Mouse (Mus musculus): ENCODE measurements around the gene Tctn1. TPM values are rescaled to one million over a fixed set of nuclear protein-coding genes. Genes with fewer than 3 reads are reported as not detected.
A peak's percentile ranks its signal among the peaks of the same experiment; 100 is the strongest.
"Not testable (repeated sequence)": the region's sequence is repeated elsewhere in the genome, so short reads cannot be mapped to it uniquely, and the experiment has no call there.

The Tctn1 gene
- total RNA-seq, 2 experiments from 2014 or later = 16.4 to 17.8 TPM

DNA sequence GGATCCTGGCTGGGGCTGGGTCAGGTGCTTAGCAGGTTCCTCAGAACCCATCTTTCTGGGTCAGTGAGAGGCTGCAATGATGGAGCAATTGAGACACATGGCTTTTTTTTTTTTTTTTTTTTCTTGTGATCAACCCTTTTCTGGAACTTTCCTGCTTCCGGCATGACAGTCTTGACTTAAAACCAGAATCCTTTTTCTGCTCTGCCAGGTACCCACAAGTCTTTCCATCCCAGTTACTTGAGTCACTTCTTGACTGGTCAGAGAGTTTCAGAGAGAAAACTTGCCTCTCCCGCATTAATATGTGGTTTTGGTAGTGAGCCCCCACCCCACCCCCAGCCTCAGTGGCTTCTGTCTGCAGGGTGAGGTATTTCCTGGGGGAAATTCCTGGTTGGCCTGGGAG, 40.0 kb downstream of the Tctn1 start:
- intact Hi-C loops (cut with DNase I) = no loop called here
- DNase-seq = no peak

DNA sequence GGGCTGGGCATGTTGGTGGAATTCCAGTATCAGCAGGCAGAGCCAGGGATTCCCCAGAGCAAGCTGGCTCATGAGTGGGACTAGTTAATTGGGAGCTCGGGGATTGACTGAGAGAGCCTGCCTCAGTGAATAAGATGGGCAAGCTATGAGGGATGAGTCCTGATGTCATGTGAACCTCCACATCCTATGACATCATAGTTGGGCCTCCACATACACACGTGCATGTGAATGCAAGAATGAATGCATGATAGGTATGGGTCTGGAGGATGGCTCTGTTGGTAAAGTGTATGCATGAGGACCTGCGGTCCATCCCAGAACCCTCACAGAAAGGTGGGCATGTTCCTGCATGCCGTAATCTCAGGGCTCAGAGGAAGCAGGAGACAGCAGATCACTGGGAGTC, 43.2 kb downstream of the Tctn1 start:
- intact Hi-C loops (cut with DNase I) = no loop called here
- no peak for DNase-seq

DNA sequence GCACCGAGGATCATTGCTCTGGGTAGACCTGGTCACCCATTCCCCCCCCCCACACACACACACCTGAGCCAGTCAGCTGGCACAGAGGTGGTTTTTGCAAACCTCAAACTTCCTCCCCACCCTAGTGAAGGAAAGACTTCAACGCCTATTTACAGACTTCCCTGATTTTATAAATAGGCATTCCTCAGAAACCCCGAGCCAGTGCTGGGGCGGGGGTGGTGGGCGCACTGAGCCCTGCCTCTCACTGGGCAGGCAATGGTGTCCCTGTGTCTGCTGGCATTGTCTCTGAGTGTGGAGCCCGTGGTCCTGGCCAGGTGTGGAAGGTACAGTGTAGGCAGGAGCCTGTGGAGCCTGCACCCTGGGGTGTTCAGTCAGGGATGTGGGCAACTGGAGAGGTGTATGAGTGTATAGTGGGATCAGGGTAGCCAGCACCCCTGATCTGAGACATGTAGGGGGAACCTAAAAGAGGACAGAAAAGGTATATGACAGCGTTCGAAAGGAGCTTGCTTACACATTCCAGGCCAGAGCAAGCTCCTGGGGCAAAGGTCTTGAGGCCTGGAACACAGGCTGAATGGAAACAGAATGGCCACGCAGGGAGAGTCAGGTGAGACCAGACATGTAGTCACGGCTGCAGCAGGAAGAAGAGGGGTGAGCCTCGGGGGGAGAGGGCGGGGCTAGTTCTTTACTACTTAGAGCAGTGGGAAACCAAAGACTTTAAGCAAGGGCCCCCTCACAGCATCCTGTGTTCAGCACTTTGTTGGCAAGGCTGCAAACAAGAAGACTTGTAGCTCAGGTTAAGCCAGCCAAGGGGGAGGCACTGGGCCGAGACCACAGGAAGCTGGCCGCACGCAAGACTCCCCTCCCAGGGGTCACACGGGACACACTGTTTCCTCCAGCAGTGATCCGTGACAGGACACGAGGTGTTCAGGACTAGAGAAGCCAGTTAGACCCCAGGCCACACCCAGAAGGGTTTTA, 44.3 kb downstream of the Tctn1 start:
- DNase-seq = no peak
- intact Hi-C loops (cut with DNase I) = no loop called here

DNA sequence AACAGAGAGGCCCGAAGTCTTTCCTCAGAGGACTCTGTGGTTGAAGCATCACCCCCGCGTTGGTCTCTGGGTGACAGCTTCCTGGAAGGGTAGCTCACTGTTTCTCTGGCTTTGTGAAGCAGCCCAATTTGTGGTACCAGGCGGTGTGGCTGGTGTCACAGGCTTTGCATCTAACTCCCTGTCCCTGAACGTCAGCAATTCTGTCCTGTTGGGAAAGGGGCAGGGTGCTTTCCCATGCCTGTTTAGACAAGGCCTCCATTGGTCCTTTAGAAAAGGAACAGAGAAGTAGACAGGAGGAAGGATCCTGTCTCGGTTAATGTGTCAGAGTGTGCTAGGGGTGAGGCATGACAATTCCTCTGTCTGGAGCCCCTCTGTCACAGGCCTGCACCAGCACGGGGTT, 45.3 kb downstream of the Tctn1 start:
- DNase-seq = no peak
- intact Hi-C loops (cut with DNase I) = no loop called here

DNA sequence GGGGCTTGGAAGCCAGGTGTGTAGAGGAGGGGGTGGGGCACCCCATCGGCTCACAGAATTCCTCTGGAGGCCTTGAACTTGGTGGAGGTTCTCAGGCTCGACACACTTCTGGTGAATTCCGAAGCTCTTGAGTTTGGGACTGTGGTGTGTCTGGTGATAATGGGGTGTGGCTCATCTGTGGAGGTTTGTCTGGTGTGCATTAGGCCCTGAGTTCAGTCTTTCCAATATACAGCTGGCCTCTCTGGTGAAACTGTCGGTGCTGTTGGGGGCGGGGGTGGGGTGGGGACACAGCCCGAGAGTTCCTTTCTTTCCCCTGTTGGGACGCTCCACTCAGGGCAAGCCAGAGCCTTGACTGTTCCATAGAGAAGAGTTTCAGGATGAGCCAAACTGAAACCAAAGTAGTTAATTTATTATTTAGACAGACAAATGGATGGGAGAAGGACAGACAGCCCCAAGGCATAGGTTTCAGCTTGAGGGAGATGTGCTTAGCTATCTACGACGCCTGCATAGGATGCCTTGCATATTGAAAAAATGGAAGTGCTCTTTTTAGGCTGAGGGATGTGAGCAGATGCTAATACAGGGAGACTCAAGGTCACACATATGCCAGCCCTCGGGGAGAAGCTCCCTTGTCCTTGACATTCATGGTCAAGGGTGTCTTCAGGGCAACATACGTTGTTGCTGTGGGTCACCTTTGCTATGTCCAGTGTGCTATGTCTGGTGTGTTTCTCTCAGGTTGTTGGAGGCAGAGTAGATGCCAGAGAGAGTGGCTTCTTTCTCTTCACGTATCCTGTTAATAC, 46.0 kb downstream of the Tctn1 start:
- no peak for DNase-seq
- intact Hi-C loops (cut with DNase I) = no loop called here

DNA sequence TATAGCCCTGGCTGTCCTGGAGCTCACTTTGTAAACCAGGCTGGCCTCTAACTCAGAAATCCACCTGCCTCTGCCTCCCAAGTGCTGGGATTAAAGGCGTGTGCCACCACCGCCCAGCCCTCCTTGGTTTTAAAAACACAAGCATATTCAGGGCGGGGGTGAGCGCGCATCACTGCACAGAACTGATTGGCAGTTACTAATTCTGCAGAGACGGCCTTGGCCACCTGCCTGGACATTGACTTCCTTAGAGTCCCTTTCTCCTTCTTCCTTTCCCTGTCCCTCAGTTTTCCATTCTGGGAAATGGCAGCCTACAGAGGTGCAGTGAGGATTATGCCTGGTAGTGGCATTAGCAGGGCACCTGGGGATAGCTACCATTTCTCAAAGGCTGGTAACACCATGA, 46.6 kb downstream of the Tctn1 start:
- DNase-seq = no peak
- intact Hi-C loops (cut with DNase I) = no loop called here

DNA sequence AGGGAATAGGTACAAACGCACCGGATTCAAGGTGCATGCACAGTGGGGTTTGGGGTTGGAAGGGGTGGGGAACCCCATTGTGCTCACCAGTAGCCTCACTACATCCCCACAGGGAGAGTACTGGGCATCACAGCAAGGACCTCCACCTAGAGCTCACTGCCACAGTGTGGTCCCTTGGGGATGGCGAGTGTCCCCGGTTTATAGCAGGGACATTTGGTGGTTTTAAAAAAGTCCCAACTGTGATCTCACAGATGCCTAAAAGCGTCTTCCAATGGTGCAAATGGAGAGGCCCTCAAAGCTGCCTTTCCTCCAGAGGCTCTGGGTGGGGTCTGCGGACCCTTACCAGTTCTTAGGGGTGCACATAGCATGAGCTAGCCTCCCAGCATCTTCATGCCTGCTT, 50.4 kb downstream of the Tctn1 start:
- DNase-seq = no peak
- intact Hi-C loops (cut with DNase I) = no loop called here

DNA sequence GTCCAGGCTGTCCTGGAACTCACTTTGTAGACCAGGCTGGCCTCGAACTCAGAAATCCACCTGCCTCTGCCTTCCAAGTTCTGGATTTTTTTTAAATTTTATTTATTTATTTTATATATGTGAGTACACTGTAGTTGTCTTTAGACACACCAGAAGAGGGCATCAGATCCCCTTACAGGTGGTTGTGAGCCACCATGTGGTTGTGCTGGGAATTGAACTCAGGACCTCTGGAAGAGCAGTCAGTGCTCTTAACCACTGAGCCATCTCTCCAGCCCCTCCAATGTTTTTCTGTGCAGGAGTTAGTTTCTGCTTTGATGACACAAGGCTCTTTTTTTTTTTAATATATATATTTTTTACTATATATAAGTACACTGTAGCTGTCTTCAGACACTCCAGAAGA, 51.4 kb downstream of the Tctn1 start:
- intact Hi-C loops (cut with DNase I); DNase-seq: not testable (repeated sequence)

DNA sequence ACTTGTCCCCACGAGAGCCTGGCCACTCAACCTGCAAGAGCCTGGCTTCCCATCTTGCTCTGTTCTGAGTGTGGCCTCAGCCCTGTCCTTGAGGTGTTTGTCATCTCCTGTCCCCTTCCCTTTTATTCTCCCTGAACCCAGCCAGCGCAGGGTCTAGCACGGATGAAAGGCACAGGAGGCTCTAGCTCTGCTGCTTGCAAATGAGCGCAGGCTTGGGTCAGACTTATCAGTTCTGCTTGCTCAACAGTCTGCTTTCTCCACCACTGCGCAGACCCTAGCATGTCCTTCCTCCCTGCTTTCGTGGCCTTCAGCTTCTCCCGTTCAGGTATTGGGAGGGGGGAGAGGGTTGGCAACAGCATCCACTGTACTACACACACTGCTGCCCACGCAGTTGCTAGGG, 52.1 kb downstream of the Tctn1 start:
- intact Hi-C loops (cut with DNase I) = no loop called here
- DNase-seq = no peak

DNA sequence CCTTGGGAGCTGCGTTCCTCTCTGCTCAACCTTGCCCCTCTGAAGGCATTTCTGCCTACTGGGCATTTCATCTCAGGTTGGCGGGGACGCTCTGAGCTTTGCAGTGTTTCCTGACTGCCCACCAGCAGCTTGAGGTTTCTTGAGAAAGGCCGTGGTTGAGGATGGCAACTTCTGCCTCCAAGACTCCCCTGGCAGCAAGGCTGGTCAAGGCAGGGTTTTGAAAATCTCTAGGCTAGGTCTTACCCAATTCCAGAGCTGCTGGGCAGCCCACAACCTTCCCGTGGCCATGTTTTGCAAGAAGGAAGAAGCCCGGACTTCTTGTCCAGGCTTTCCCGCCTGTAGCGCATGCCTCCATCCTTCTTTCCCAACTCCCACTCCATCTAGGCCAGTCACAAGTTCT, 53.4 kb downstream of the Tctn1 start:
- intact Hi-C loops (cut with DNase I) = no loop called here
- no peak for DNase-seq

DNA sequence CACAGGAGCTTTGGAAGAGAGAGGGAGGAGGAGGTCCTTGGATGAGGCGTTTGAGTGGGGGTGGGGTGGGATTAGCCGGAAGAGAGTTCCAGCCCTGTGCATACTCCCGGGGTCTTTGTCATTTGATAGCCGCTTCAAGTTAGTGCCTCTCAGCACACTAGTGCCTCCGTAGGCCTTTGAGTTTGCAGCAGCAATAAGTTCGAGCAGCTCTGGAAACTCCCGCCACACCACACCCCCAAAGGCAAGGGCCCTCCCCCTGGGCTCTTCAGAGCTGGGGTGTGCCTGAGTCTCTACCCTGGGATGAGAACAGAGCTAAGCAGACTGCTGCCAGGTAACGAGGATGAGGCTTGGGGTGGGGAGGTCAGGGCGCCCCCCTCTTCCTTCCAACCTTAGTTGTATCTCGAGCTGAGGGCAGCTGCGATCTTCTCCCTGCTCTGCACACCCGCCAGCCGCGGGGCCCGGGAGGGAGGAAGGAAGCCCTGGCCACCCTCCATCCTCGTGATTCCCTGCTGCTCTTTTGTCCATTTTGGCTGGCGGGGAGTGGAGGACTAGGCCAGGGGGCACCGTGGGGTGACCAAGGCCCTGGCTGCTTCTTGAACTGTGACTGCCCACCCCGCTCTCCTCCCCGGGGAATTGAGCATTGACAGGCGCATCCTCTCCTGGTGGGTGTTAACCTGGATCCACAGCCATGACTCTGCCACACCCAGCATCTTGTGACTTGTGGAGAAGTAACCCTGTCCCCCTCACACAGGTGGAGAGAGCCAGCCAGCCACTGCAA, 54.5 kb downstream of the Tctn1 start:
- peak; percentile 12 for DNase-seq
- intact Hi-C loops (cut with DNase I) = no loop called here

DNA sequence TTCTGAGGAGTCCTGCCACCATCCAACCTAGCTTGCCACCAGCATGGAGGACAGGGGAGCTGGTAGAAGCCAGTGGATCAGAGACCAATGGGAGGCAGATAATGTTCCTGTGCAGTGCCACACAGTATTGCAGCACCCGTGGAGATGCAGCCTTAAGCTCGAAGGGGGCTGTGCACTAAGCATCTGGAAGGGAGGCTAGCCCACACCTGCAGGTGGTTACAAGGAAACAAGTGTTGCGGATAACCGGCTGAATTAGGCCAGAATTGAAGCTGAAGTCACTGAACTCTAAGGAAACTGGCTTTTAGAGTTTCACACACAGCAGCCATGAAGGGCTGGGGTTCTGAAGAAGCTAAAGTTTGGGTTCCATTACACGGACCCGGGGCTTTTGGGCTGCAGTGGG, 55.4 kb downstream of the Tctn1 start:
- no peak for DNase-seq
- intact Hi-C loops (cut with DNase I) = no loop called here

DNA sequence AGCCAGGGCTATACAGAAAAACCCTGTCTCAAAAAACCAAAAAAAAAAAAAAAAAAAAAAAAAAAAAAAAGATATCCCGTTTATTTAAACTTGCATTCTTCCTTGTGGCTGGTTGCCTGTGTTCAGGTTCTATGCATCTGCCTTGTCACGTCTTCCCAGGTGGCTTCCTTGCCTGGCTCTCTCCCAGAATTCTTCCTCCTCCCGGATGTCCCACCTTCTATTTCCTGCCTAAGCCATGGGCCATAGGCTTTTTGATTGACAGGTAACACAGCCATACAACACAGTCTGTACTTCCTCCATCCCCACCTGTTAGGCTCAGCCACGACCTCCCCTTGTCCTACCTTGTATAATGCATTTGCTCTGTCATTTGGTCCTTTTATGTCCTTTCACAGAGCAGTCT, 57.8 kb downstream of the Tctn1 start, which contains the start of gene Hvcn1:
Gene Hvcn1 (plus strand): TSS at position 330 of the 400 bp plus-strand sequence.
- no peak for DNase-seq
- intact Hi-C loops (cut with DNase I) = no loop called here

DNA sequence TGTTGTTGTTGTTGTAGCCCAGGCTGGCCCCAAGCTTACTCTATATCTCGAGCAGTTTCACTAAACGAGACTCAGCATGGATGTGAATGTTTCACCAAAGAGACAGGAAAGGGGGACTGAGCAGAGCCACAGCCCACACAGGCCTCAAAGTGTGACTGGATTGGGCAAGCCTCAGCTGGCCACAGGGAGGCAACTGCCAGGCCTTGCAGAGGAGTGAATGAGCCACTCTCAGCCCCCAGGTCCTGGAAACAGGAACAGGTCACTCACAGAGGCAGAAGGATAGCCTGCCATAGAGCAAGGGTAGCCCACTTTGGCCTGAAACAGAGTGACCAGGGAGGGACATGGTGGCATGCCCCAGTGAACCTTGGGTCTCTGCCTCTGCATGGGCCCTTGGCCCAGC, 60.1 kb downstream of the Tctn1 start:
- intact Hi-C loops (cut with DNase I) = no loop called here
- no peak for DNase-seq

DNA sequence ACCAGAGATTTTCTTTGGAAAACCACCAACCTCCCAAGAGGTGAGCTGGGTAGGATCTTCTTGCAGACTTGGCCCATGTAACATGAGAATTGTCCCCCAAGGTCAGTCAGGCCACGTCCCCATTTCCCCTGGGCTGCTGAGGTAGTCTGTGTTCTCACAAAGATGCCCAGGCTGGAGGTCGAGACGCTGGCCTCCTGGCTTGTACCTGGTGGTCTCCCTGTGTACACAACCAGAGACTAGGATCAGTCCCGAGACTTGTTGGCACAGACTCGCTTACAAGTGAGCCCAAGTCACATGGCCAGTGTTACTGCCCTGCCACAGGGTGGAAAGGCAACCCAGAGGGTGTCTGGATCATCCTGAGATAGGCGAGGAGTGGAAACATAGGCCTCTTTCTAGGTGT, 62.4 kb downstream of the Tctn1 start:
- intact Hi-C loops (cut with DNase I) = no loop called here
- no peak for DNase-seq

DNA sequence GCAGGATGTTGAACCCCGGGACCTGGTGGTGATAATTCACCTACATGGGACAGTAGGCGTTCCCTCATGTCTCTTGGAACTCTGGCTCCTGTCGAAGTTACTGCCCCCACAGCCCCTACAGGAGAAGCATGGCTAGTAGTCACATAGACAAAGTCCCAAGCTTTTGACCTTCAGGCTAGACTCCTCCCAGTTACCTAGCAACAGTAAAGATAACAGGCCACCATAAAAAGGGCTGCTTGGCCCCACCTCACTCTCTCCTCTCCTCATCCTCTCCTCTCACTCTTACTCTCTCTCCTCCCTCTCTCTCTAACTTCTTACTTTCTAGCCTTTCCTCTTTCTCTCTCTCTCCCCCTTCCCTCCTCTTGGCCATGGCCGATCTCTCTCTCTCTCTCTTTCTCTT, 63.4 kb downstream of the Tctn1 start:
- intact Hi-C loops (cut with DNase I) = no loop called here
- no peak for DNase-seq

DNA sequence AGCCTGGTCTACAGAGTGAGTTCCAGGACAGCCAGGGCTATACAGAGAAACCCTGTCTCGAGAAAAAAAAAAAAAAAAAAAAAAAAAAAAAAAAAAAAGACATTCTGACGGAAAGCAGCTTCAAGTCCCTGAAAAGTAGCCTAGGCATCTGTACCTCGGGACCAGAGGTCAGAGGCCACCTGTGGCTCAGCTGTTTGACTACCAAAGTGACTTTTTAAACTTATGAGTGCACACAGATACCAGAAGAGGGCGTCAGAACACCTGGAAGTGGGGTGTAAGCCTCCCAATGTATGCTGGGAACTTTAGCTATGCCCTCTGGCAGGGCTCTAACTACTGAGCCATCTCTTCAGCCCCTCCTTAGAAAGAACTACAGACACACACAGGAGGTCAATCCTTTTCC, 71.9 kb downstream of the Tctn1 start:
- DNase-seq = no peak
- intact Hi-C loops (cut with DNase I) = no loop called here

DNA sequence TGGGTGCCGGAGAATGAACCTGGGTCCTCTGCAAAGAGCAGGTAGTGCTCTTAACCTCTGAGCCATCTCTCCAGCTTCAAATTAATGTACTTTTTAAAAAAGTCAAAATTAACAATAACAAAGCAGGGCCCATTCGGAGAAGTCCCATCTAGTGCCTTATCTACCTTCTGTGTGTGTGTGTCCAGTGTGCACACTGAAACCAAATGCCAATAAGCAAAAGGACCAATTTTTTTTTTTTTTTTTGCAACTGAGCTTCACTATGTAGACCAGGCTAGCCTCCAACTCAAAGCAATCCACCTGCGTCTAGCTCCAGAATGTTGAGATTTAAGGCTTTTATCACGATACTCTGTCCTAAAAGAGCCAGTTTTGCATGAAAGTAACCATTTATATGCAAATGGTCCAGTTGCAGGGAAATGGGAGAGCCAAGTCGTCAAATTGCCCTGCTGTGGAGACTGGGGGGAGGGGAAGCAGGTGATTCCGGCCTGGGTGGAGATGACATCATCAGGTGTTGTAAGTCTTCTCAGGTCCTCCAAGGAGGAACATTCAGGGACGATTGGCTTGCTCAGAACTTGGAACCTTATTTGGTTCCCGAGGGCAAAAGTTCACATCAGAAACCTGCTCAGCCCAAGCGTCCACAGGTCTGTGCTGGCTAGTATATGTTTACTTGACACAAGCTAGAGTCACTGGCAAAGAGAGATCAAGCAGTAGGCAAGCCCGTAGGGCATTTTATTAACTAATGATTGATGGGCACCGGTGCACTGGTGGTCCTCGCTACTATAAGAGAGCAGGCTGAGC, 72.8 kb downstream of the Tctn1 start:
- intact Hi-C loops (cut with DNase I) = no loop called here
- DNase-seq = no peak

DNA sequence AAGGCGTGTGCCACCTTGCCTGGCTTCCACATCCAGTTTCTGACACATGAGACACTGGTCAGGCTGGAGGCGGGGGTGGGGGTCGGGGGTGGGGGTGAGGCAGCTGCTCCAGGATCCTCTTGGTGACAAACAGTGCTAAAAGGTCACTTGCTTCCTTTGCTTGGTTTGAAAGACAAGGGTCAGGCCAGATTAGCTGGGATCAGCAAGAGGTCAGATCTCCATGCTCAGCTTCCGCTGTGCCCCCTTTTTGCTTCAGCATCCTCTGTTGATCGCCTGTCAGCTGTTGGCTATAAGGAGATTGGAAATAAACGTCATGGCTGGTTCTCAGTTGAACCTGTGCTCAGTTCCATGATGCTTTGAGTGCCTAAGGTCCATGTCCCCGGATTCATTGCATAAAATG, 73.8 kb downstream of the Tctn1 start:
- no peak for DNase-seq
- intact Hi-C loops (cut with DNase I) = no loop called here

DNA sequence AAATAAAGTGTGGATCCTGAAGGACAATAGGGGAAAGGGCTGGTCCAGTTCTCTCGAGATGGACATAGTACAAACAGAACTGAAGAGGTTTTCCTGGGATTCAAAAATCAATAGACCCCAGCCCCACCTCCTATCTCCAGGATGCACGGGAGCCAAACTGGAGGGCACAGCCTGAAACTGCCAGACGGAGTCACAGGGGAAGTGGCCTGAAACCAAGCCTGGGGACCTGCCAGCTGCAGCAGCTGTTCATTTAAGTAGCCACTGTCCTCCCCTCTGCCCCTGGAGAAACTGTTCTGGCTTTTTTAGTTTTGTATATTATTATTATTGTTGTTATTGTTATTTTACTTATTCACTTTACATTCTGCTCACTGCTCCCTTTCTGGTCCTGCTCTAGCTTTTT, 75.1 kb downstream of the Tctn1 start:
- no peak for DNase-seq
- intact Hi-C loops (cut with DNase I) = no loop called here

Data from left cerebral cortex, postnatal 4 days (tissue).